Mouse (Mus musculus) hindbrain, embryonic 11.5 days (tissue): ENCODE results near the gene Tnfsf11. TPM values are rescaled to one million over a fixed set of nuclear protein-coding genes. Genes with fewer than 3 reads are reported as not detected.

Experiments used
- ATAC-seq: fragments of 200-750 bp; cut with Nextera tagmentation; 2 replicates; pipeline ENCODE4 v1.8.0; 2017; ENCODE audit warnings: mild to moderate bottlenecking, moderate TSS enrichment, moderate library complexity; ENCODE audit not compliant: low FRiP score
- DNase-seq: peaks from one replicate; pipeline ENCODE4 v3.0.0-alpha.2; 2015; ENCODE audit warnings: low spot score
- H3K27ac ChIP-seq: fragments of 300-500 bp; sonication (generic); 2 replicates; pipeline ENCODE4 v1.5.1; 2014; ENCODE audit warnings: mild to moderate bottlenecking, low read depth, low read length
- H3K27me3 ChIP-seq: fragments of 300-500 bp; sonication (generic); 2 replicates; pipeline ENCODE4 v1.6.1; 2014; ENCODE audit warnings: mild to moderate bottlenecking, low read length, moderate library complexity, mixed read lengths; ENCODE audit not compliant: control insufficient read depth, insufficient read depth
- H3K36me3 ChIP-seq: fragments of 300-500 bp; sonication (generic); 2 replicates; pipeline ENCODE4 v1.6.1; 2014; ENCODE audit warnings: mild to moderate bottlenecking, low read length, moderate library complexity, mixed read lengths; ENCODE audit not compliant: control insufficient read depth, insufficient read depth
- H3K4me1 ChIP-seq: fragments of 300-500 bp; sonication (generic); replicated peaks from 2 replicates; pipeline ENCODE4 v1.6.1; 2014; ENCODE audit warnings: low read length, mixed read lengths; ENCODE audit not compliant: control insufficient read depth, insufficient read depth
- H3K4me2 ChIP-seq: fragments of 300-500 bp; sonication (generic); replicated peaks from 2 replicates; pipeline ENCODE4 v1.6.1; 2014; ENCODE audit warnings: mild to moderate bottlenecking, low read depth, low read length
- H3K4me3 ChIP-seq: fragments of 300-500 bp; sonication (generic); 2 replicates; pipeline ENCODE4 v1.5.1; 2014; ENCODE audit warnings: low read depth, low read length
- H3K9ac ChIP-seq: fragments of 300-500 bp; sonication (generic); 2 replicates; pipeline ENCODE4 v1.6.1; 2014; ENCODE audit warnings: low read depth, low read length
- H3K9me3 ChIP-seq: fragments of 300-500 bp; sonication (generic); 2 replicates; pipeline ENCODE4 v1.6.1; 2016; ENCODE audit warnings: low read length; ENCODE audit not compliant: control insufficient read depth
- WGBS: fragments of 180-500 bp; shearing (Covaris S2); extraction: QIAGEN DNeasy Blood & Tissue Kit; methylation state at CpG from one replicate; pipeline ENCODE4 v1.1.7; 2014; 5-methylcytosine and 5-hydroxymethylcytosine counted together
- polyA plus RNA-seq: library from polyadenylated mRNA; unstranded; fragments of >200 nt; fragmentation: Nextera tagmentation; extraction: Ambion mirVana; gene quantifications from 2 replicates; pipeline ENCODE4 v1.2.1, GENCODE M21; 2014

Tnfsf11 gene
- polyA plus RNA-seq, 1 experiment from 2014 or later, result 0.08 TPM

DNA sequence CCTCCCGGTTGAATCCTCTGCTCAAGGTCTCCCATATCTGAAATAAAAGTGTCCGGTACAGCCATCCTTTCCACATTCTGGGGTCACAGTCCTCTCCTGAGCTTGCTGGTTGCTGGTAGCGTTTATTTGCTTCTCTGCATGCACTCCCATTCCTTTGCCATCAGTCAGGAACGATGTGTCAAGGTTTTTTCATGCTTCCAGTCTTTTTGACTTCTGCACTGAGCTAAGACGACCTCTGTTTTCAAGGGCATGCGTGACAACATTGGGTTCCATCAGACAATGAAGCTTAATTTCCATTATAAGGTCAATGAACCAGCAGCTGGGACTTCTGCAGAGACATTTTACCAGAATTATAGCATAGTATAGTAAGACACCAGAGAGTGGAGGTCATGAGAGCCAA lies 68.5 kb downstream of the Tnfsf11 start:
- Histone ChIP-seq H3K9ac (no peak overlapping the region), H3K27ac (no peak overlapping the region), H3K36me3 (no peaks in the 10 kb centered on the region), H3K4me1 (no peaks in the 10 kb centered on the region), H3K9me3 (no peaks in the 10 kb centered on the region), H3K4me2 (no peak overlapping the region), H3K27me3 (no peaks in the 10 kb centered on the region), H3K4me3 (no peak overlapping the region)
- DNase-seq, result no peak
- no peak for ATAC-seq
- 81% methylated on average over 6 of the region's 6 CpGs for WGBS

DNA sequence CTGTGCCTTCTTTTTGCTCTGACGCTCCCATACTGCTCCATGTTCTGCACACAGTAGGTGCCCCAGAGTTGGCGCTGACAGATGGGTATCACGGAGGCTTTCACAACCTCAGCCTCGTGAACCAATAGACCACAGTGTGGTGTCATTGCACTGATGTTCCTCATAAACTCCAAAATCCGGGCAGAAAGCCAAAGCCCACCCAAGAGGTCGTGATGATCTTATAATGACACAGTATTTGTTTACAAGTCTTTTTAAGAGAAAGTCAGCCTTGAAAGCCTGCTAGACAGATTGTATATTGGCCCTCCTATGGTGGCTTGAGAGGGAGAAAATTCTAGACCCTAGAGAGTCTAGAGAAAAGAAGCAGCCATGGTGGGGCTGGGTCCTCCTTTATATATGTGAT lies 70.6 kb downstream of the Tnfsf11 start:
- DNase-seq (no peak), ATAC-seq (no peak)
- H3K27ac ChIP-seq, result no peak overlapping the region
- H3K4me1 ChIP-seq, result no peaks in the 10 kb centered on the region
- H3K36me3 ChIP-seq, result no peaks in the 10 kb centered on the region
- H3K9ac ChIP-seq, result no peak overlapping the region
- H3K4me3 ChIP-seq, result no peak overlapping the region
- 85% methylated on average over 6 of the region's 6 CpGs for WGBS
- H3K27me3 ChIP-seq, result no peaks in the 10 kb centered on the region
- H3K9me3 ChIP-seq, result no peaks in the 10 kb centered on the region
- H3K4me2 ChIP-seq, result no peak overlapping the region

DNA sequence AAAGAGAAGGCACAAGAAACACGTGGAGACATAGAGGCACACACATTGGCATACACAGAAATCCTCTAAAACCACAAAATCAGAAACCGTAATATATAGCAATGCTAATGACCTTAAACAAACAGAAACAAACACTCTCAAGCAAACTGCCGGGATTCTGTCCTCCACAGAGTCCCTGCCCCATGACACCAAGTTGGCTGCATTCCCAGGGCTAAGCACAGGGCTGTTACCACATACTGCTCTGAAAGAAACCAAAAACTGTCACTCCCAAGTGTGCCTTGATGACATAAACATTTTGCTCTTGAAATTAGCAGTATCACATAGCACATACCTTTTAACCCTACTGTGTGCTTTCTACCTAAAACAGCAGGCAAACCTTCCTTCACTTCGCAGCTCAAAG lies 71.7 kb downstream of the Tnfsf11 start:
- no peak for DNase-seq
- Histone ChIP-seq H3K9ac (no peak overlapping the region), H3K36me3 (no peaks in the 10 kb centered on the region), H3K4me1 (no peaks in the 10 kb centered on the region), H3K27me3 (no peaks in the 10 kb centered on the region), H3K4me3 (no peak overlapping the region), H3K27ac (no peak overlapping the region), H3K4me2 (no peak overlapping the region), H3K9me3 (no peaks in the 10 kb centered on the region)
- no peak for ATAC-seq
- WGBS, result 84% methylated on average over 4 of the region's 4 CpGs

DNA sequence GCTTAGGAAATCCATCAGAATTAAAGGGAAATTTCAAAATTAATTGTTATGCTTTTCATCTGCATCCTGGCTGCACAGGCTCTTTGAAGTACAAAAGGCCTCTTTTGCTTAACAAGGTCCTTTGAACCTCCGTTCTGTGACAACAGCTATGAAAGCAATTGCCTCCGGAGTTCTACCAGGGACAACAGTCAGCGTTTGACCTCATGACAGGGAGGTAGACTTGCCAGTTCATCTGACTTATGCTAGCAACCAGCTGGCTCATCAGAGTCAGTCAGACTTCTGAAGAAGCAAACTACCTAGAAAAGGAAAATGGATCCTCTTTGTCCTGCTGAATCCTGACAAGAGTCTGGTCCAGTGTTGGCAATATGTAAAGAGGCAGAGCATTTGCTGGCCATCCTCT lies 72.5 kb downstream of the Tnfsf11 start:
- 51% methylated on average over 3 of the region's 3 CpGs for WGBS
- no peaks in the 10 kb centered on the region for H3K36me3 ChIP-seq
- no peaks in the 10 kb centered on the region for H3K4me1 ChIP-seq
- H3K9ac ChIP-seq, result no peak overlapping the region
- no peaks in the 10 kb centered on the region for H3K27me3 ChIP-seq
- DNase-seq (no peak), ATAC-seq (no peak)
- H3K4me2 ChIP-seq, result no peak overlapping the region
- no peak overlapping the region for H3K4me3 ChIP-seq
- H3K27ac ChIP-seq, result no peak overlapping the region
- H3K9me3 ChIP-seq, result no peaks in the 10 kb centered on the region

DNA sequence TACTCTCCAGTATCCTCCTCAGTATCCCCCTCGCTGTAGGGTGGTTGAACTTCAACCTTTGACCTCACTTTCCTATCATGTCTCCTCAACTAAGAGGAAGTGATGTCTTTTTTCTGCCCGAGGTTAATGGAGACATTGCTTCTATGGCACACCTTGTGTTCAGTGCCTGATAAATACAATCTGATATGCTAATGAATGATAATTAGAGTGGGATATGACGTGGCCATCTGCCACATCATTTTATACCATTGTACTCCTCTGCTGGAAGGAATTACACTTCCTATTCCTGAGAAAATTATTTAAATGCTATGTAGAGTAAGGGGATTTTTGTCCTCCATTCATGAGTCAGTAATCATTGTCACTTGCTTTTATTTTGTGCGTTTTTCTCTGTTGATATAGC lies 78.8 kb downstream of the Tnfsf11 start:
- no peak overlapping the region for H3K4me2 ChIP-seq
- WGBS, result 67% methylated on average over 4 of the region's 4 CpGs
- no peaks in the 10 kb centered on the region for H3K4me1 ChIP-seq
- ATAC-seq (no peak), DNase-seq (no peak)
- no peak overlapping the region for H3K9ac ChIP-seq
- H3K4me3 ChIP-seq, result no peak overlapping the region
- no peaks in the 10 kb centered on the region for H3K36me3 ChIP-seq
- H3K9me3 ChIP-seq, result no peaks in the 10 kb centered on the region
- H3K27ac ChIP-seq, result no peak overlapping the region
- H3K27me3 ChIP-seq, result no peaks in the 10 kb centered on the region

Other genes with a start within 250 kb of the Tnfsf11 start
- gene Fam216b, start 219.0 kb downstream of the Tnfsf11 start, polyA plus RNA-seq, result not detected in 2 replicates
- 21.9 and 25.7 TPM in 2 replicates for gene Akap11, start 228.8 kb upstream of the Tnfsf11 start, polyA plus RNA-seq